Mouse (Mus musculus): Measurements from ENCODE around the gene Elavl1. TPM values are rescaled to one million over a fixed set of nuclear protein-coding genes. Genes with fewer than 3 reads are reported as not detected.
"Not testable (repeated sequence)": the region's sequence is repeated elsewhere in the genome, so short reads cannot be mapped to it uniquely, and the experiment has no call there.

Gene Elavl1
- polyA plus RNA-seq, 1 experiment from 2014 or later = 231 TPM

GRCm38 (mm10) chr8:4265160-4265914 is 59.9 kb downstream of the Elavl1 start:
- Histone ChIP-seq H3K27ac (ENCODE audit: low read length) (no peak overlapping the region), H3K4me1 (ENCODE audit: insufficient read depth, low read length) (no peaks in the 10 kb centered on the region), H3K4me2 (replicated peaks; ENCODE audit: low read depth, low read length) (no peak overlapping the region), H3K9me3 (ENCODE audit: low read length) (no peaks in the 10 kb centered on the region), H3K9ac (replicated peaks; ENCODE audit: low read length) (no peak overlapping the region), H3K4me3 (ENCODE audit: low read length) (no peak overlapping the region), H3K36me3 (ENCODE audit: insufficient read depth, low read length) (peaks cover 85% of the 10 kb centered on the region), H3K27me3 (ENCODE audit: insufficient read depth, low read length) (no peaks in the 10 kb centered on the region)
- ATAC-seq (ENCODE audit: low FRiP score, low TSS enrichment) = no peak
- WGBS = 91% methylated on average over 15 of the region's 15 CpGs

- H3K36me3 ChIP-seq (ENCODE audit: insufficient read depth, low read length) = peaks cover 77% of the 10 kb centered on the region
- H3K4me3 ChIP-seq (ENCODE audit: low read length) = no peak overlapping the region
- no peaks in the 10 kb centered on the region for H3K9me3 ChIP-seq (ENCODE audit: low read length)
- no peak for ATAC-seq (ENCODE audit: low FRiP score, low TSS enrichment)
- H3K27me3 ChIP-seq (ENCODE audit: insufficient read depth, low read length) = no peaks in the 10 kb centered on the region
- WGBS = 85% methylated on average over 8 of the region's 8 CpGs
- no peak overlapping the region for H3K27ac ChIP-seq (ENCODE audit: low read length)
- no peak overlapping the region for H3K9ac ChIP-seq (replicated peaks; ENCODE audit: low read length)
- H3K4me1 ChIP-seq (ENCODE audit: insufficient read depth, low read length) = peaks cover 7% of the 10 kb centered on the region; the same call in 1 of the 2 replicates
- no peak overlapping the region for H3K4me2 ChIP-seq (replicated peaks; ENCODE audit: low read depth, low read length)
These were observed 62.0 kb downstream of the Elavl1 start for GRCm38 (mm10) chr8:4263105-4263791.

- Histone ChIP-seq H3K9me3 (ENCODE audit: low read length) (no peaks in the 10 kb centered on the region), H3K4me3 (ENCODE audit: low read length) (no peak overlapping the region), H3K9ac (replicated peaks; ENCODE audit: low read length) (peak overlapping the region; percentile 49; the same call in 1 of the 2 replicates), H3K36me3 (ENCODE audit: insufficient read depth, low read length) (peaks cover 67% of the 10 kb centered on the region), H3K27me3 (ENCODE audit: insufficient read depth, low read length) (no peaks in the 10 kb centered on the region), H3K4me2 (replicated peaks; ENCODE audit: low read depth, low read length) (no peak overlapping the region), H3K4me1 (ENCODE audit: insufficient read depth, low read length) (peaks cover 20% of the 10 kb centered on the region), H3K27ac (ENCODE audit: low read length) (peak overlapping the region; percentile 61)
- 81% methylated on average over 4 of the region's 4 CpGs for WGBS
- ATAC-seq (ENCODE audit: low FRiP score, low TSS enrichment) = no peak
These were observed 65.4 kb downstream of the Elavl1 start for GRCm38 (mm10) chr8:4259805-4260170.

- Histone ChIP-seq H3K4me1 (ENCODE audit: insufficient read depth, low read length) (peaks cover 23% of the 10 kb centered on the region), H3K9ac (replicated peaks; ENCODE audit: low read length) (peak within 1 kb of the TSS; percentile 89), H3K4me3 (ENCODE audit: low read length) (peak within 1 kb of the TSS; percentile 86), H3K9me3 (ENCODE audit: low read length) (no peaks in the 10 kb centered on the region), H3K4me2 (replicated peaks; ENCODE audit: low read depth, low read length) (peak within 1 kb of the TSS; percentile 91), H3K27me3 (ENCODE audit: insufficient read depth, low read length) (no peaks in the 10 kb centered on the region), H3K27ac (ENCODE audit: low read length) (peak within 1 kb of the TSS; percentile 70), H3K36me3 (ENCODE audit: insufficient read depth, low read length) (peaks cover 65% of the 10 kb centered on the region)
- ATAC-seq (ENCODE audit: low FRiP score, low TSS enrichment) = peak; percentile 92
- 4% methylated on average over 31 of the region's 33 CpGs for WGBS
These were observed 65.9 kb downstream of the Elavl1 start, which contains the start of gene Ctxn1 for GRCm38 (mm10) chr8:4259125-4259804. Gene Ctxn1 (minus strand): TSS chr8:4259274.

- Histone ChIP-seq H3K4me2 (replicated peaks; ENCODE audit: low read depth, low read length) (peak overlapping the region; percentile 91), H3K9ac (replicated peaks; ENCODE audit: low read length) (peak overlapping the region; percentile 89), H3K27ac (ENCODE audit: low read length) (peak overlapping the region; percentile 70), H3K27me3 (ENCODE audit: insufficient read depth, low read length) (no peaks in the 10 kb centered on the region), H3K4me3 (ENCODE audit: low read length) (peak overlapping the region; percentile 86), H3K36me3 (ENCODE audit: insufficient read depth, low read length) (peaks cover 60% of the 10 kb centered on the region), H3K9me3 (ENCODE audit: low read length) (no peaks in the 10 kb centered on the region), H3K4me1 (ENCODE audit: insufficient read depth, low read length) (peaks cover 28% of the 10 kb centered on the region)
- ATAC-seq (ENCODE audit: low FRiP score, low TSS enrichment) = peak; percentile 66
- WGBS = under 1% methylated on average over 32 of the region's 32 CpGs
These were observed 66.5 kb downstream of the Elavl1 start for GRCm38 (mm10) chr8:4258678-4259077.

GRCm38 (mm10) chr8:4258233-4258632 is 67.0 kb downstream of the Elavl1 start:
- peaks cover 31% of the 10 kb centered on the region for H3K4me1 ChIP-seq (ENCODE audit: insufficient read depth, low read length)
- H3K9me3 ChIP-seq (ENCODE audit: low read length) = no peaks in the 10 kb centered on the region
- H3K4me2 ChIP-seq (replicated peaks; ENCODE audit: low read depth, low read length) = peak overlapping the region; percentile 91
- H3K9ac ChIP-seq (replicated peaks; ENCODE audit: low read length) = peak overlapping the region; percentile 89
- WGBS = 3% methylated on average over 35 of the region's 35 CpGs
- H3K4me3 ChIP-seq (ENCODE audit: low read length) = peak overlapping the region; percentile 86
- H3K27ac ChIP-seq (ENCODE audit: low read length) = peak overlapping the region; percentile 70; the same call in 1 of the 2 replicates
- peaks cover 60% of the 10 kb centered on the region for H3K36me3 ChIP-seq (ENCODE audit: insufficient read depth, low read length)
- H3K27me3 ChIP-seq (ENCODE audit: insufficient read depth, low read length) = no peaks in the 10 kb centered on the region
- ATAC-seq (ENCODE audit: low FRiP score, low TSS enrichment) = peak; percentile 50

GRCm38 (mm10) chr8:4257350-4257749 is 67.9 kb downstream of the Elavl1 start:
- H3K4me1 ChIP-seq (ENCODE audit: insufficient read depth, low read length) = peaks cover 34% of the 10 kb centered on the region
- peaks cover 53% of the 10 kb centered on the region for H3K36me3 ChIP-seq (ENCODE audit: insufficient read depth, low read length)
- no peak for ATAC-seq (ENCODE audit: low FRiP score, low TSS enrichment)
- H3K9me3 ChIP-seq (ENCODE audit: low read length) = no peaks in the 10 kb centered on the region
- WGBS = 80% methylated on average over 4 of the region's 4 CpGs
- H3K4me3 ChIP-seq (ENCODE audit: low read length) = peak overlapping the region; percentile 86
- H3K27ac ChIP-seq (ENCODE audit: low read length) = no peak overlapping the region
- peak overlapping the region; percentile 89; the same call in 1 of the 2 replicates for H3K9ac ChIP-seq (replicated peaks; ENCODE audit: low read length)
- H3K4me2 ChIP-seq (replicated peaks; ENCODE audit: low read depth, low read length) = peak overlapping the region; percentile 91
- H3K27me3 ChIP-seq (ENCODE audit: insufficient read depth, low read length) = no peaks in the 10 kb centered on the region

- no peak overlapping the region for H3K27ac ChIP-seq (ENCODE audit: low read length)
These were observed 68.3 kb downstream of the Elavl1 start for GRCm38 (mm10) chr8:4256911-4257310.

GRCm38 (mm10) chr8:4255471-4255870 is 69.7 kb downstream of the Elavl1 start:
- peaks cover 37% of the 10 kb centered on the region for H3K36me3 ChIP-seq (ENCODE audit: insufficient read depth, low read length)
- H3K27me3 ChIP-seq (ENCODE audit: insufficient read depth, low read length); H3K27ac ChIP-seq (ENCODE audit: low read length); H3K4me3 ChIP-seq (ENCODE audit: low read length); ATAC-seq (ENCODE audit: low FRiP score, low TSS enrichment); H3K9me3 ChIP-seq (ENCODE audit: low read length); H3K9ac ChIP-seq (replicated peaks; ENCODE audit: low read length); H3K4me2 ChIP-seq (replicated peaks; ENCODE audit: low read depth, low read length): not testable (repeated sequence)
- peaks cover 35% of the 10 kb centered on the region for H3K4me1 ChIP-seq (ENCODE audit: insufficient read depth, low read length)
- WGBS = 82% methylated on average over 7 of the region's 7 CpGs

More at GRCm38 (mm10) chr8:4256911-4257310, 68.3 kb downstream of the Elavl1 start:
- peaks cover 34% of the 10 kb centered on the region for H3K4me1 ChIP-seq (ENCODE audit: insufficient read depth, low read length)
- no peak for ATAC-seq (ENCODE audit: low FRiP score, low TSS enrichment)
- no peak overlapping the region for H3K9ac ChIP-seq (replicated peaks; ENCODE audit: low read length)
- H3K4me3 ChIP-seq (ENCODE audit: low read length) = no peak overlapping the region
- peaks cover 50% of the 10 kb centered on the region for H3K36me3 ChIP-seq (ENCODE audit: insufficient read depth, low read length)
- H3K27me3 ChIP-seq (ENCODE audit: insufficient read depth, low read length) = no peaks in the 10 kb centered on the region
- H3K4me2 ChIP-seq (replicated peaks; ENCODE audit: low read depth, low read length) = no peak overlapping the region
- H3K9me3 ChIP-seq (ENCODE audit: low read length) = no peaks in the 10 kb centered on the region
- 46% methylated on average over 4 of the region's 4 CpGs for WGBS
